Mouse (Mus musculus) heart, postnatal 25 days (tissue): ENCODE data around the gene Fam53b. TPM values are rescaled to one million over a fixed set of nuclear protein-coding genes. Genes with fewer than 3 reads are reported as not detected.

Experiments
- DNase-seq: peaks from one replicate; pipeline ENCODE4 v3.0.0; 2022; ENCODE audit warnings: low spot score
- intact Hi-C: fragments of 180-260 bp; cut with DNase I; formaldehyde crosslinking; loops from one replicate; pipeline ENCODE4 v1.15.1; 2025
- total RNA-seq, 2 experiments: library from RNA; stranded (reverse); gene quantifications; 2 replicates each; pipeline ENCODE4 v1.2.3; 2021

Fam53b gene
- total RNA-seq, 2 experiments from 2014 or later, result 25.8 to 26.8 TPM

DNA sequence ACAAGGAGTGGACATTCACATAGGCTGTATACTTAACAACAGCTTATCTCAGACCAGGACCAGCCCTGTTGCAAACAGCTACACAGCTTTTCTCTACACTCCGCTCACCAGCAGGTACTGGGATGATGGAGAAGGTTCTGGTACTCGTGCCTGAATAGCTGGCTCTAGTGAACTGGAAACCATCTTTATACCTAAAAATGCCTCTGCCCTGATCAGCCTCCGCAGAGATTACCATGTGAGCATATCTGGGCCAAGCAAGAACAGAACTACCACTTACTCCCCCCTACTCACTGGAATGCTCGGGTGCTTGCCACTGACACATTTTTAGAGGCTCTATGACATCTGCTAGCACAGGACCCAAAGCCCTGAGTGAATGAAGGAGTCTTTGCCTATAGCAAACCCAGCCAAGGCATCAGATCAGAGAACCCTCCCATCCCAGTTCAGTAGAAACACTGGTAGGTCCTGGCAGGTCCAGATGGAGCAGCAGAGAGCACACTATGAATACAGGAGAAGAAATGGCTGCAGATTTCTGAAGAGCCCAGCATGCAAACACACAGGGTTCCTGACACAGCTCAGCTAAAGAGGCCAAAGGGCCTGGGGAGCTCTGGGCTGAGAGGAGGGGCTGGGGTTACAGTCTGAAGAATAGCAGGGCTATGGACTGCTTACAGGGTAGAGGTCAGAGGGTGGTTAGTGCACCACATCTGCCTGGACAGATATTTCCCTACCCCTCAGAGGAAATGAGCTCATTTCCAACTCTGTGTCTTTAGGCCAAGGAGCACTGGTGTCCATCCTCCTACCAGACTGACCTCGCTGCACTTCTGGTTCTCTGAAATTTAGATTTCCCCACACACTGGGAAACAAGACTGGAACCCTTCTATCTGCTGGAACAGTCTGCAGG, 14.3 kb downstream of the Fam53b start:
- intact Hi-C loops, result loop anchor here (2.0 kb wide), 1 partner anchor 15 kb away; no protein-coding TSS in a partner anchor
- DNase-seq, result no peak

GRCm38 (mm10) chr7:132795141-132795540, 18.5 kb downstream of the Fam53b start:
- intact Hi-C loops, result no loop called here
- DNase-seq, result no peak

DNA sequence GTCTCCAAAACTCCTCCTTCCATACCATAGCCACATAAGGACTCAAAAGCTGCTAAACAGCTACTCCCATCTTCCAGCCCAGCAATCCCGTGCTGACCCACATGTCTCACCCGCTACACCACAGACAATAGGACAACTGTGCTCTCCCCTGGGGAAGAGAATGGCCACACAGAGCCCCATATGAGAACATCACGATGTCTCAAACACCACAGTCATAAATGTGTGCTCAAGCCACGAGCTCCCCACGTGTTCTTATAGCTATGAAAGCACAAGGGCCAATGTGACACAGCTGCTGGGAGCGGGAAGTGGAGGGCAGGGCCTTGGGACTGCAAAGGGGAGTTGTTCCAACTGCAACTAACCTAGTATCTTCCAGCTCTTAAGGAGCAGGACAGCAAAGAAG, 20.2 kb downstream of the Fam53b start:
- intact Hi-C loops, result no loop called here

GRCm38 (mm10) chr7:132790447-132791219, 23.1 kb downstream of the Fam53b start:
- no peak for DNase-seq
- intact Hi-C loops, result no loop called here

More for the DNA sequence above, 20.2 kb downstream of the Fam53b start:
- no peak for DNase-seq

GRCm38 (mm10) chr7:132788826-132789225, 24.9 kb downstream of the Fam53b start:
- DNase-seq, result no peak
- intact Hi-C loops, result no loop called here

- intact Hi-C loops, result loop anchor here (2.0 kb wide), 1 partner anchor 25 kb away; the partner anchor contains the start of gene Fam53b
- no peak for DNase-seq
These were observed 26.0 kb downstream of the Fam53b start for GRCm38 (mm10) chr7:132787496-132788190.

- intact Hi-C loops, result loop anchor here (2.0 kb wide), 1 partner anchor 26 kb away; the partner anchor contains the start of gene Fam53b
- DNase-seq, result no peak
These were observed 26.7 kb downstream of the Fam53b start for GRCm38 (mm10) chr7:132787022-132787421.

GRCm38 (mm10) chr7:132786522-132786921, 27.2 kb downstream of the Fam53b start:
- no peak for DNase-seq
- intact Hi-C loops, result loop anchor here (2.0 kb wide), 1 partner anchor 26 kb away; the partner anchor contains the start of gene Fam53b

DNA sequence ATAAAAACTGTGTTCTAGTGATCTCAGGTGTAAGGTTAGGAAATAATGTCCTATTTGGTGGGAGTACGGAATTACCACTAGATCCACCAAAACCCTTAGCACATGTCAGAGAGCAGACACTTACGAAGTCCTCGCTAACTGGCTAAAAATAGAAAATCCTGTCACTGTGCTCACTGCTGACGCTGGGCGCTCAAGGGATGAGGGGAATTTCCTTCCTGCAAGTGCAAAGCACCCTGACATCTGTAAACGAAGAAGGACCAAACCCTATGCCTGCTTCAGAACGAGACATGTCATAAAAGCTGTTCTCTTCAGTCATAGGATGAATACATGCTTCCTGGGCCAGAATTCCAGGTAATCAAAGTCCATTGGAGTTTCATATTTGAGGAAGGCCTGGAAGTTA, 27.7 kb downstream of the Fam53b start:
- no peak for DNase-seq
- intact Hi-C loops, result loop anchor here (2.0 kb wide), 1 partner anchor 27 kb away; the partner anchor contains the start of gene Fam53b

DNA sequence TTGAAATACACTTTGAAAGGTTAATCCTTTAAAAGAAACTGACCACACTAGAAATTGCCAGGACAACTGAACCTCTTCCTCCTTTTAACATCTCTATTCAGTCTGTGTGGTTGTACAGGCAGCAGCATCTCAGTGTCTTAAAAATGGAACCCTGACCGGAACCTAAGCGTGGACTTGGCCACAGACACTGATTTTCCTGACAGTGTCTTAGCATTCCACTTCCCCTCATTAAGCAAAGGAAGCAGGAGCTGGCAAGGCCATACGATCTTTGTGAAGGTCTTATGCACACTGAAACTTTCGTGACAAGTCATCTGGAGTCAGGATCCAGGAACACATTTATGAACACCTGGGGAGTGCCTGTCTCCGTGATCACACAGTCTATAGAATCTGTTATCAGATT, 29.6 kb downstream of the Fam53b start:
- no peak for DNase-seq
- intact Hi-C loops, result loop anchor here (2.0 kb wide), 1 partner anchor 15 kb away; no protein-coding TSS in a partner anchor

GRCm38 (mm10) chr7:132781850-132782249, 31.8 kb downstream of the Fam53b start:
- intact Hi-C loops, result no loop called here
- DNase-seq, result no peak

GRCm38 (mm10) chr7:132781130-132781814, 32.4 kb downstream of the Fam53b start:
- no peak for DNase-seq
- intact Hi-C loops, result no loop called here

DNA sequence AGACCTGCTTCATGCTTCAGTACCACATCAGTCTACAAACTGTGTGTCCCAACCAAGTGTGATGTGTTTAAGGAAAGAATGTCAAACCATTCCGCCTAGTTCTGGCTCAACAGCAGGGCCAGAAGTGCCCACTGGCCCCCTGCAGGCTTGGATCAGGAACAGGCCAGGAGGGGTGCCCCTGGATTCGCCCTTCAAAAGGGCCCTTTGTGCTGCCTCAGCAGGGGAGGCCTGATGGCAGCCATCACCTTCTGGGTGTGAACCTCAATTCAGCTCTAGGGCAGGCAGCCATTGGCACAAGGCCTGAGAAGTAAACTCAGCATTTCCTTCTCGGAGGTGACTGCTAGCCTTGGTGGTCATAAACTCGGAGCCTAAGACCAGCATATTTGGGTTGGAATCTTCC, 33.1 kb downstream of the Fam53b start:
- DNase-seq, result no peak

DNA sequence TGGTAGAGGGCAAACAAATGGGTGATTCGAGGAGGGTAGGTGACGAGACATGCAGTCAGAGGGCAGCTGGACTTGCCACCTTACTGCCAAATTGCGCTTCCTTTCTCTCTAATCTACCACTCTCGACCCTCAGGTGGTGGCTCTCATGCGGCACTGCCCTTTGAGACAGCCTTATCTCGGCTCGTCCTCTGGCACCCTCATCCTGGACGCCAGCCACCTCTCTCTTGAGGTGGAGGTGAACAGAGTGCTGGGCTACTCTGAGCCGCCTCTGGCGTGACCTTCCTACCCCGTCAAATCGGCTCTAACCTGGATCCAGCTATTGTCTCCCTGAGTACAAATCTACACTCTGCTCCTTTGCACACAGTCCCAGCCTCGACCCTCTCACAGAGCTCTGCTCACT, 35.1 kb downstream of the Fam53b start:
- no peak for DNase-seq

More for the DNA sequence above, 33.1 kb downstream of the Fam53b start:
- intact Hi-C loops, result no loop called here

DNA sequence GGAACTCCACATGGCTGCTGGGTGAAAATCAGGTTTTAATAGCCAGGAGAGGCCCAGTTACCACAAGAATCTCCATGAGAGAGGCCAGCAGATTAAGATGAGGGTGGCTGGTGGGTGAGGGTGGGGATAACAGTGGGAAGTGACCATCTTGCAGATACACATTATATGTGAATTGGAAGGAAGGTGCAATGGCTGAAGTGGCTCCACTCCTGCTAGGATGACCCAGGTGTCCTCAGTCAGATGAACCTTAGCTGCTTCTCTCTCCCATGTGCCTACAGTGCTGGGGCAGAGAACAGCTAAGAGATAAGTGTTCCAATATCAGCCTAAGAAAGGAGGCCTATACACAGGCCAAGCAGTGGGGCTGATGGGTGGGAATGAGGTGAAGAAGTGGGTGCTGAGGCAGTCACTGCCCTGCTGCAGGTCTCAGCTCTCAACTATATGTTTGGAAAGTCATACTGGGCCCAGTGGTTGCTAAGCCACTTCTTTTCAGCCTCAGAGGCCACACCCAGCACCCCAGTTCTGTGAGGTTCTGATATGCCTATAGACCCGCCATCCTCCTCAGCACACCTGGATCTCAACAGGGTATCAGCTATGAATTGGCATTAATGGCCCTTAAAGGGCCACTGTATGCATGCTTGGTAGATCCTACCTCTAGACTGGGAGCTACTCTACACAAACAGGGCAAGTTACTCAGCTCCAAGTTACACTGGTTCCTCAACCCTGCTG, 35.8 kb downstream of the Fam53b start:
- DNase-seq, result no peak
- intact Hi-C loops, result loop anchor here (5.0 kb wide), 1 partner anchor 34 kb away; the partner anchor contains the start of gene Fam53b

More for the DNA sequence above, 35.1 kb downstream of the Fam53b start:
- intact Hi-C loops, result loop anchor here (5.0 kb wide), 1 partner anchor 34 kb away; the partner anchor contains the start of gene Fam53b

DNA sequence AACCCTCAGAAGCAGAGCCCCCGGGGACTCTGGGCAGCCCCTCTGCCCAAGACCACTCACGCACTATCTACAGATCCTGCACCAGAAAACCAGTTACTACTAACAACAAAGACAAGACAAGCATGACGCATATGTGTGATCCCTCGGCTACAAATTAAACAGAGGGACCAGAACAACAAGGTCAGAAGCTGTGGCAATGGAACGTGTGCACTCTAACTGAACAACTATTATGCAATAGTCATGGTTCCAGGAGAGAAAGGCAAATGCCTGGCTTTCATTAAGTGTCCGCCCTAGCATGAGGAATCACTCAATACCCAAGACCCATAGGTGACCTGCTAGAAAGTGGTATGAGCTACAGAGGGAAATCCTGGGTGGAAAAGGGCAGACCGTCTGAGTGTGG, 36.6 kb downstream of the Fam53b start:
- no peak for DNase-seq
- intact Hi-C loops, result loop anchor here (5.0 kb wide), 1 partner anchor 35 kb away; the partner anchor contains the start of gene Fam53b

DNA sequence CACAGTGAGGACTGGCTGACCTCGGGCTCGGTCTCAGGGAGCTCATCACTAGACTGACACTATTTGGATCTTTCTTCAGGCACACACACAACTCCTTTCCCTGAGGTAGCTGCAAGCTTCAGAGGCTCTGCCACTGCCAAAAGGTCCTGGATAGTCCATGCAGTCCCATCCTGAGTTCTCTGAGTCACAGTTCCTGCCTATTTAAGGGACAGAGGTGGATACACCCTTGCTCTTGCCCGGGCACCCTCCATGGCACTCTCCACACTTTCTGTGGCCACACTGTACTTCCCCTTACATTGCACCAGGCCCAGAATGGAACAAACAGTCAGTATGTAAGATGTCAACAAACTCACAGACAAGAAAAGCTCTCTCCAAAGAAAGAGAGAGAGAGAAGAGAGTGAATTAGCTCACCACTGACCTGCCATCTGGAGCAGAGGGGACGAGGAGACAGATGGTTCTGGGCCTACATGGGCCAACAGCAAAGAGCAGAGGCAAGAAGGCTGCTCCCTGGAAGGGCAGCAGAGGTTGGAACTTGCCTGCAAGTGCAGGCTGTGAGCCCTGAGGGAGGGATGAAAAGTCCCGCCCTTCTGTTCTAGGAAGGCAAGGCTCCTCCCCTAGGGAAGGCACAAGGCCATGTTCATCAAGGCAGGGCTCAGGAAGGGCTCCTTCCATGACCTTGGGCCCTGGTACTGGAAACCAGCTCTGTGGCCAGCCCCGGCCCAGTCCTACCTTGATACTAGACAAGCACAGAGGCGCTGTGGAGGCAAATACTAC, 37.2 kb downstream of the Fam53b start:
- intact Hi-C loops, result loop anchor here (5.0 kb wide), 1 partner anchor 36 kb away; the partner anchor contains the start of gene Fam53b
- no peak for DNase-seq
